Mouse (Mus musculus) midbrain, postnatal 0 days (tissue): ENCODE data around the gene Ctdnep1. TPM values are rescaled to one million over a fixed set of nuclear protein-coding genes. Genes with fewer than 3 reads are reported as not detected.

Experiments
- ATAC-seq: fragments of 200-750 bp; cut with Nextera tagmentation; 2 replicates; pipeline ENCODE4 v1.8.0; 2017; ENCODE audit warnings: moderate number of reproducible peaks, mild to moderate bottlenecking, moderate TSS enrichment, moderate library complexity; ENCODE audit not compliant: low FRiP score
- DNase-seq: peaks from one replicate; pipeline ENCODE4 v3.0.0-alpha.2; 2015; ENCODE audit warnings: low spot score
- H3K27ac ChIP-seq: fragments of 300-500 bp; sonication (generic); 2 replicates; pipeline ENCODE4 v1.5.1; 2014; ENCODE audit warnings: low read depth, mild to moderate bottlenecking, low read length, mixed read lengths
- H3K27me3 ChIP-seq: fragments of 300-500 bp; sonication (generic); 2 replicates; pipeline ENCODE4 v1.6.1; 2014; ENCODE audit warnings: low read length, control low read depth, mixed read lengths; ENCODE audit not compliant: insufficient read depth
- H3K36me3 ChIP-seq: fragments of 300-500 bp; sonication (generic); 2 replicates; pipeline ENCODE4 v1.6.1; 2014; ENCODE audit warnings: low read length, control low read depth, mixed read lengths; ENCODE audit not compliant: insufficient read depth
- H3K4me1 ChIP-seq: fragments of 300-500 bp; sonication (generic); 2 replicates; pipeline ENCODE4 v1.6.1; 2014; ENCODE audit warnings: mild to moderate bottlenecking, control low read depth, antibody characterized with exemption, low read length, mixed read lengths; ENCODE audit not compliant: insufficient read depth
- H3K4me2 ChIP-seq: fragments of 300-500 bp; sonication (generic); 2 replicates; pipeline ENCODE4 v1.6.1; 2014; ENCODE audit warnings: low read depth, mild to moderate bottlenecking, low read length, mixed read lengths; ENCODE audit not compliant: poor library complexity, severe bottlenecking
- H3K4me3 ChIP-seq: fragments of 300-500 bp; sonication (generic); 2 replicates; pipeline ENCODE4 v1.5.1; 2014; ENCODE audit warnings: low read depth, mild to moderate bottlenecking, low read length, moderate library complexity
- H3K9ac ChIP-seq: fragments of 300-500 bp; sonication (generic); replicated peaks from 2 replicates; pipeline ENCODE4 v1.6.1; 2014; ENCODE audit warnings: mild to moderate bottlenecking, low read length, moderate library complexity, mixed read lengths; ENCODE audit not compliant: poor library complexity, severe bottlenecking
- H3K9me3 ChIP-seq: fragments of 300-500 bp; sonication (generic); 2 replicates; pipeline ENCODE4 v1.6.1; 2016; ENCODE audit warnings: low read length, control low read depth
- CTCF ChIP-seq: IDR thresholded peaks from 2 replicates; pipeline ENCODE4 v1.5.1; 2016; ENCODE audit warnings: antibody characterized with exemption, mild to moderate bottlenecking
- WGBS: fragments of 180-500 bp; shearing (Covaris S2); extraction: QIAGEN DNeasy Blood & Tissue Kit; methylation state at CpG from one replicate; pipeline ENCODE4 v1.1.7; 2014; 5-methylcytosine and 5-hydroxymethylcytosine counted together
- polyA plus RNA-seq: library from polyadenylated mRNA; unstranded; fragments of >200 nt; fragmentation: Nextera tagmentation; extraction: Ambion mirVana; gene quantifications from 2 replicates; pipeline ENCODE4 v1.2.1, GENCODE M21; 2015
- total RNA-seq: library from RNA; depleted of rRNA; stranded (reverse); fragments of >200 nt; gene quantifications from 2 replicates; pipeline ENCODE4 v1.2.3, GENCODE M21; 2014

The Ctdnep1 gene
- total and polyA plus RNA-seq, 2 experiments from 2014 or later: 22.3 to 39.6 TPM

GRCm38 (mm10) chr11:69965271-69966005 is 15.5 kb upstream of the Ctdnep1 start:
- Histone ChIP-seq H3K4me1 (no peaks in the 10 kb centered on the region), H3K9ac (no peak overlapping the region), H3K9me3 (no peaks in the 10 kb centered on the region), H3K4me2 (no peak overlapping the region), H3K4me3 (0 out of 2 replicates have a peak overlapping the region, but pooled peaks have one; percentile 8), H3K27ac (no peak overlapping the region), H3K36me3 (peaks cover 13% of the 10 kb centered on the region), H3K27me3 (peaks cover 49% of the 10 kb centered on the region)
- no peak for ATAC-seq
- TF ChIP-seq CTCF: no peak
- WGBS: 3% methylated on average over 49 of the region's 49 CpGs
- no peak for DNase-seq

DNA sequence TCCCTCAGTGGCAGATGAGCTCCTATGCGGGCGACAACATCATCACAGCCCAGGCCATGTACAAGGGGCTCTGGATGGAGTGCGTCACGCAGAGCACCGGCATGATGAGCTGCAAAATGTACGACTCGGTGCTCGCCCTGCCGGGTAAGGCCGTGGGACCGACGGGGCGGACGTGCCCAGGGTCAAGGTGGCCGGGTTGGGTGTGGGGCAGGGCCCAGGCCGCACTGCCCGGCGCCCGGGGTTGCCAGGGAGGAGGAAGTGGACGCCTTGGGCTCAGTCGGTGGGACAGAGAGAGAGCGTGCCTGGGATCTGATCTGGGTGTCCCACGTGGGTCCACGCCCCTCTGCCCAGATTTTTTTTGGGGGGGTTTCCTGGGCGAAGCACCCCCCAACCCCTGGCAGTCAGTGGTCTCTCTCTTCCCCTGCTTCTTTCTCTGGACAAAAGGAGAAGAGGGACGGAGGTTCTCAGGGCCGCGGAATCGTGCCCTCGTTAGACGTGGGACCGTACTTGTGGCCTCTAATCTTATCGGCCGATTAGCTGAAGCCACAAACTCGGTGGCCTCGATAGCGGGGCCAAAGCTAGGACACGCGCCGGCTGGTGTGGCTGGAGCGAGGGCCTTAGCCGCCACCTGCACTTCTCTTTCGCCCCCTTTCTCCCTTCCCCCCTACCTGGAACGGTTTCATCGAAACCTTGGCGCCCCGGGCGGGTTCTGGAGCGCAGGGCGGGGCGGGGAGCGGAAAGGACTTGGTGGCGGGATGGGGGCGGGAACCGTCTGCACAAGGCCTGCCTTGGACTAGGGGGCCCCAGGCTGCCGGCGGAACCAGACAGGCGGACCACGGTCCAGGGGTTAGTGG is 14.7 kb upstream of the Ctdnep1 start:
- Histone ChIP-seq H3K4me1 (no peaks in the 10 kb centered on the region), H3K4me2 (peak overlapping the region; percentile 36), H3K9ac (peak overlapping the region; percentile 29; the same call in 1 of the 2 replicates), H3K4me3 (peak overlapping the region; percentile 23; the same call in 1 of the 2 replicates), H3K36me3 (peaks cover 13% of the 10 kb centered on the region), H3K27ac (no peak overlapping the region), H3K9me3 (no peaks in the 10 kb centered on the region), H3K27me3 (peaks cover 49% of the 10 kb centered on the region)
- 2% methylated on average over 58 of the region's 59 CpGs for WGBS
- ATAC-seq (no peak), DNase-seq (no peak)
- TF ChIP-seq CTCF: no peak

DNA sequence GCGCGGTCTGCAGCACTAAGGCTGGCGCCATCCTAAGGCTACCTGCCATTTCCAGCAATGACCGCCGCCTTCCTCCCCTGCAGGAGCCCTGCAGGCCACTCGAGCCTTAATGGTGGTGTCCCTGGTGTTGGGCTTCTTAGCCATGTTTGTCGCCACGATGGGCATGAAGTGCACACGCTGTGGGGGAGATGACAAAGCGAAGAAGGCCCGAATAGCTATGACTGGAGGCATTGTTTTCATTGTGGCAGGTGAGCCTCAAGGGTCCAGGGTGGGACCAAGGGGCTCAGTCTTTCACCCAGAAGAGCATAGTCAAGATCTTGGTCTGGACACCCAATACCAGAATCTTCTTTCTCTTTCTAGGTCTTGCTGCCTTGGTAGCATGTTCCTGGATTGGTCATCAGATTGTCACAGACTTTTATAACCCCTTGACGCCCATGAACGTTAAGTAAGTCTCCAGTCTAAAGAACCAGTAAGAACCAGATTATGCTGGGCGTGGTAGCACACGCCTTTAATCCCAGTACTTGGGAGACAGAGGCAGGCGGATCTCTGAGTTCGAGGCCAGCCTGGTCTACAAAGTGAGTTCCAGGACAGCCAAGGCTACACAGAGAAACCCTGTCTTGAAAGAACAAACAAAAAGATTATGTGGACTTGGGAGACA is 14.0 kb upstream of the Ctdnep1 start:
- no peak for TF ChIP-seq CTCF
- H3K27ac ChIP-seq: no peak overlapping the region
- ATAC-seq: no peak
- peak overlapping the region; percentile 36 for H3K4me2 ChIP-seq
- 0 out of 2 replicates have a peak overlapping the region, but pooled peaks have one; percentile 29 for H3K9ac ChIP-seq
- WGBS: 42% methylated on average over 17 of the region's 17 CpGs
- peak overlapping the region; percentile 23; the same call in 1 of the 2 replicates for H3K4me3 ChIP-seq
- DNase-seq: no peak
- H3K36me3 ChIP-seq: peaks cover 13% of the 10 kb centered on the region
- H3K4me1 ChIP-seq: no peaks in the 10 kb centered on the region
- H3K9me3 ChIP-seq: no peaks in the 10 kb centered on the region
- H3K27me3 ChIP-seq: peaks cover 46% of the 10 kb centered on the region

GRCm38 (mm10) chr11:69968793-69969192 is 12.2 kb upstream of the Ctdnep1 start:
- WGBS: 91% methylated on average over 4 of the region's 4 CpGs
- Histone ChIP-seq H3K4me2 (no peak overlapping the region), H3K4me1 (no peaks in the 10 kb centered on the region), H3K27me3 (peaks cover 30% of the 10 kb centered on the region), H3K9ac (no peak overlapping the region), H3K9me3 (no peaks in the 10 kb centered on the region), H3K27ac (no peak overlapping the region), H3K36me3 (peaks cover 22% of the 10 kb centered on the region), H3K4me3 (no peak overlapping the region)
- TF ChIP-seq CTCF: no peak
- no peak for DNase-seq
- no peak for ATAC-seq

GRCm38 (mm10) chr11:69970222-69970621 is 10.7 kb upstream of the Ctdnep1 start:
- Histone ChIP-seq H3K9ac (no peak overlapping the region), H3K27me3 (peaks cover 21% of the 10 kb centered on the region), H3K36me3 (peaks cover 35% of the 10 kb centered on the region), H3K9me3 (no peaks in the 10 kb centered on the region), H3K4me1 (no peaks in the 10 kb centered on the region), H3K27ac (no peak overlapping the region), H3K4me3 (no peak overlapping the region), H3K4me2 (no peak overlapping the region)
- 89% methylated on average over 6 of the region's 6 CpGs for WGBS
- ATAC-seq: no peak
- DNase-seq: no peak
- TF ChIP-seq CTCF: no peak
